Mouse (Mus musculus) ovary, postnatal 36 days (tissue): ENCODE data around the gene Nudt10.
"Not testable (repeated sequence)": the region's sequence is repeated elsewhere in the genome, so short reads cannot be mapped to it uniquely, and the experiment has no call there.

Experiments
- DNase-seq: peaks from one replicate; pipeline ENCODE4 v3.0.0; 2022; ENCODE audit warnings: low spot score, mixed read lengths

Nudt10 gene

DNA sequence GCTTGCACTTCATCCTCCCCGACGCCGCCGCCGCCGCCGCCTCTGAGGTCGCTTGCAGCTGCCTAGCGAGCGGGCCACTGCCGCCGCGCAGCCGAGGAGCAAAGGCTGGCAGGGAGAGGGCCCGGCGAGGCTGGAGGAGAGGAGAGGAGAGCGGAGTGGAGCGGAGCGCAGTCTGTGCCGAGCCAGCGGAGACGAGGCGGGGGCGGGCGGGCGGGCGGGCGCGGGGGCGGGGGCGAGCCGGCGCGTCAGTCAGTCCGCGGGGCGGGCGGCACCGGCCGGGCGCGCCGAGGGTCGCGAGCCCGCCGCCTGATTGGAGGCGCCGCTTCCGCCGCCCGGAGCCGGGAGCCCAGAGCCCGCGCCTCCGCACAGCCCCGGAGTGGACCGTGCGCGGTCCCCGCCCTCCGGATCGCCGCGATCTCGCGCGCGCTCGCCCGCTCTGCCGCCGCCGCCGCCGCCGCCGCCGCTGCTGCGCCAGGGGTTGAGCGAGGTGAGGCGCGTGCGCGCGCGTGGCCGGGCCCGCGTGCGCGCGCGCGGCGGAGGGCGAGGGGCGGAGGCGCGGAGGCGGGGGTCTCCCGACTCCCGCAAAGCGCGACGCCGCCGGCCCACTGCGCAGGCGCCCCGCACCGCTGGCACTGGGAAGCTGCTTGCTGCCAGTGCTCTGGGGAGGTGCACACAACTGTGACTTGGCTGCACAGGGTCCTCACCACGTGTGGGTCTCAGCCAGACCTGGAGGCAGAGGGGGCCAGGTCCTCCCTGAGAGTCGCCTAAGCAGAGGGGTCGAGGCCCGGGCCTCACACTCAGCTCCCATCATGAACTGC lies at the start of gene Nudt10:
Gene Nudt10, minus strand, starts transcription at position 193 of the 818 bp plus-strand sequence.
- DNase-seq = not testable (repeated sequence)

DNA sequence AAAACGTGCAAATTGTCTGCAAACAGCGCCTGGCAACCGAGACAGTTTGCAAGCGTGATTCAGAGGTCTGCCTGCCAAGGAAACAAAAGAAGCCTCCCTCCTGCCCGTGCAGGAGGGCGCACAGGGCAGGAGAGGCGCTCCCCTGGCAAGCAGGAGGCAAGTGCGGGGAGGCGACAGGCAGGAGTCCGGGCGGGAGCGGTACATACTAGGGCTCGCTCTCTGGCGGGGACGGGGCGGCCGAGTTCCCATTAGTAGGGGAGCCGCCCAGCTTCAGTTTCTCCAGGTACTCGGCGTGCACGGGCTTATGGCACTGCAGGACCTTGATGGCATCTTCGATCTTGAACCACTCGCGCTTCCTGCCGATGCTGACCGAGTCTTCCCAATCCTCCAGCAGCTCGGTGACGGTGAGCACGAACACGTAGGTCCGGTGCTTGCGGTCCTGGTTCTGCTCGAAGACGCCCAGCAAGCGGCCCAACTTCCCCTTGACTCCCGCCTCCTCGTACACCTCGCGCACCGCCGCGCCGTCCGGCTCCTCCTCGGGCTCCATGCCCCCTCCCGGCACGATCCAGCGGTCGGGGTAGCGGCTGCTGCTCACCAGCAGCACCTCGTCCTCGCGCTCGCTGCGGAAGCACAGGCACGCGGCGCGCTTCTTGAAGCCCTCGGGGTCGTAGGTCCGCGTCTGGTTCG lies 536 bp downstream of the Nudt10 start:
- DNase-seq = not testable (repeated sequence)

DNA sequence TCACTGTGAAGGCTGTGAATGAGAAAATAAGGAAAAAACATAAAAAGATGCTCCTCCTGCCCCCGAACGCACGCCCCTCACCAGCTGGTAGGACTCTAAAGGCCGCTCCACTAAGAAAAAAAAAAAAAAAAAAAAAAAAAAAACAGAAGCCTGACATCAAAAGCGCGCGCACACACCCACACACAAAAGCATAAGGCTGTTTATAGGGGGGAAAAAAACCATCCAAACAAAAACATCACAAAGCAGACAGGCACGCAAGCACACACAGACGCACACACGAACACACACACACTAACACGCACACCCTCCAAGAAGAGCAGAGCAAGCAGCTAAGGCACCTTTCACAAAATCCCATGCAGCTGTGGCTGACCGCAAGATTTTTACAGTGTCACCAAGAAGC lies 1.1 kb downstream of the Nudt10 start:
- no peak for DNase-seq
